Mouse (Mus musculus) cerebellum, postnatal 4 days (tissue): ENCODE measurements at regions not wholly inside any gene's neighbourhood (a gene's known extent, or its start where the extent isn't known, plus 50 kb on each side); places are given as distances from the start of the nearest gene placed in this dataset.

Experiments used
- DNase-seq, 2 experiments: peaks; one replicate each; pipeline ENCODE4 v3.0.0; 2022; ENCODE audit warnings: low spot score in 2 of 2, mixed read lengths in 1 of 2

- DNase-seq = no peak
Measured at GRCm38 (mm10) chr14:14596057-14596809, 105.8 kb upstream of the Slc4a7 start.

- no peak for DNase-seq
Measured at GRCm38 (mm10) chr14:14599586-14599985, 102.5 kb upstream of the Slc4a7 start.

GRCm38 (mm10) chr14:14599990-14600389 lies 102.1 kb upstream of the Slc4a7 start:
- no peak for DNase-seq

- no peak for DNase-seq
Measured at GRCm38 (mm10) chr14:14603439-14603838, 98.6 kb upstream of the Slc4a7 start.

GRCm38 (mm10) chr14:14607074-14607473 lies 95.0 kb upstream of the Slc4a7 start:
- no peak for DNase-seq

GRCm38 (mm10) chr14:14612245-14612644 lies 89.8 kb upstream of the Slc4a7 start:
- DNase-seq = no peak

GRCm38 (mm10) chr14:14620316-14620715 lies 81.8 kb upstream of the Slc4a7 start:
- DNase-seq = no peak

- DNase-seq = no peak
Measured at GRCm38 (mm10) chr14:14628673-14629072, 73.4 kb upstream of the Slc4a7 start.

- DNase-seq = no peak
Measured at GRCm38 (mm10) chr14:14631750-14632149, 70.3 kb upstream of the Slc4a7 start.

GRCm38 (mm10) chr14:14632471-14632870 lies 69.6 kb upstream of the Slc4a7 start:
- no peak for DNase-seq

- DNase-seq = no peak
Measured at GRCm38 (mm10) chr14:14632951-14633931, 68.8 kb upstream of the Slc4a7 start.

GRCm38 (mm10) chr14:14634021-14634420 lies 68.1 kb upstream of the Slc4a7 start:
- no peak for DNase-seq

GRCm38 (mm10) chr14:14639102-14640015 lies 62.7 kb upstream of the Slc4a7 start:
- DNase-seq = no peak

GRCm38 (mm10) chr14:14640023-14640441 lies 62.0 kb upstream of the Slc4a7 start:
- DNase-seq = no peak

- no peak for DNase-seq
Measured at GRCm38 (mm10) chr14:14640557-14640956, 61.5 kb upstream of the Slc4a7 start.

- no peak for DNase-seq
Measured at GRCm38 (mm10) chr14:14643533-14643932, 58.5 kb upstream of the Slc4a7 start.

- DNase-seq = no peak
Measured at GRCm38 (mm10) chr14:14645084-14645483, 57.0 kb upstream of the Slc4a7 start.
